Mouse (Mus musculus) spleen, adult 2 months (tissue): Measurements from ENCODE around the gene Nectin2.

Experiments used
- CTCF ChIP-seq: fragments of 200-500 bp; IDR thresholded peaks from 2 replicates; pipeline ENCODE4 v1.5.1; 2011; ENCODE audit warnings: mild to moderate bottlenecking, inconsistent platforms; ENCODE audit not compliant: insufficient read depth, insufficient read length, insufficient replicate concordance; ENCODE audit errors: extremely low read depth
- POLR2A ChIP-seq: fragments of 200-500 bp; IDR thresholded peaks from 2 replicates; pipeline ENCODE4 v1.6.1; 2011; ENCODE audit warnings: low read depth, low read length, inconsistent platforms

- TF ChIP-seq CTCF: no peak
- no peak for TF ChIP-seq POLR2A
These were observed 18.0 kb upstream of the Nectin2 start for GRCm38 (mm10) chr7:19768251-19768650.
